Mouse (Mus musculus): ENCODE data around the gene Samd4b. TPM values are rescaled to one million over a fixed set of nuclear protein-coding genes. Genes with fewer than 3 reads are reported as not detected.

Gene Samd4b
- polyA plus RNA-seq, 1 experiment from 2014 or later, result 18.9 TPM

DNA sequence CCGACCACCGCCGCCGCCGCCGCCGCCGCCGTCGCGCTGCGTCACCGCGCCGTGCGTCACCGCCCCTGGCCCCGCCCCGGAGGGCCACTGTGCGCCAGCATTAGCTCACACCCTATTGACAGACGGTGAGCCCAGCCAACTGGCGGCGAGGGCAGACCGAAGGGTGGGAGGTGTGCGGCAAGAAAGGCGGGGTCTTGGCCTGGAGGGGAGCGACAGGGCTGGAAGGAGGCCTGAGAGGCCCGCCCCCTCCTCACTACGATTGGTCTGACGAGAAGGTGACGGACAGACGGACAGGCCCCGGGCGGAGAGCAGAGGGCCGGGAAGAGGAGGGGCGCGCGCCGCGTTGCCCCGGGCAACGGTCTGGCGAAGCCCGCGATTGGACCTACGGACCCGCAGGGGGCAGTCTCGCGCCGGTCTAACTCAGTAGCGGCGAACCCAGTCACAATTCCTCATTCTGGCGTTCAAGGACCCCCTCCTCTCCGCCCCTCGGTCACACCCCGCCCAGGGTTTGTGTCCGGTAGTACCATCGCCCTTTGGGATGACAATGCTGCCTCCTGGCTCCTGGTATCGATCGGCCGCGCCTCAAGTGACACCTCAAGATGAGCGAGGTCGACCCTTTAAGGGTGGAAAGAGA is 161.6 kb downstream of the Samd4b start:
- no peaks in the 10 kb centered on the region for H3K9me3 ChIP-seq
- no peaks in the 10 kb centered on the region for H3K27me3 ChIP-seq (replicated peaks)
- peak overlapping the region; percentile 90 for H3K4me3 ChIP-seq (replicated peaks)
- peak; percentile 99 for ATAC-seq
- under 1% methylated on average over 52 of the region's 64 CpGs for WGBS
- H3K36me3 ChIP-seq, result peaks cover under 1% of the 10 kb centered on the region; the same call in 1 of the 2 replicates
- H3K27ac ChIP-seq, result peak overlapping the region; percentile 45
- peaks cover 29% of the 10 kb centered on the region for H3K4me1 ChIP-seq (replicated peaks)
- H3K9ac ChIP-seq, result peak overlapping the region; percentile 91
- peak overlapping the region; percentile 86 for H3K4me2 ChIP-seq (replicated peaks)

DNA sequence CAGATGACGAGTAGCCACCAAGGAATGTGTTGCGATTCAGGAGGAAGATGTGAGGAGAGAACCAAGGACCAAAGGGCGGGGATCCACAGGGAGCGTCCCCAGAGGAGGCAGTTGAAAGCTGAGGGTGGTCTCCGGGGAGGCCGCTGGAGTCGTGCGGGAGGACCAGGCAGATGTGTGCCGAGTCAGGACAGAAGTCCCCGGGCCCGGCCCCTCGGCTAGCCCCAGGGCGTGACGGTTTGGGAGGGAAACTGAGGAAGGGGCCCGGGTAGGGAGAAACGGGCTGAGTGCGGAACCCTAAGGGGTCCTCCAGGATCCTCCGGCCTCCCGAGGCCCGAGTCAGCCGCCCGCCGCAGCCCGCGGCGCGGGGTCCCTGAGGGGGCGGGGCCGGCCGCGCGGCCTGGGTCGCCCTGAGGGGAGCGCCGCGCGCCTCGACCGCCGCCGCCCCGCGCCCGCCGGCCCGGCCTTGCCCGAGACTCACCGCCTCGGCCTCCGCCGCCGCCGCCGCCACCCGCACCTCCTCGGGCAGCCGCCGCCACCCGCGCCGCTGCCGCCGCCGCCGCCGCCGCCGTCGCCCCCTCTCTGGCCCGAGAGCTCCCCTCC is 162.2 kb downstream of the Samd4b start:
- H3K27ac ChIP-seq, result no peak overlapping the region
- 0% methylated on average over 41 of the region's 70 CpGs for WGBS
- ATAC-seq, result peak; percentile 47
- H3K4me3 ChIP-seq (replicated peaks), result peak overlapping the region; percentile 90
- H3K9me3 ChIP-seq, result no peaks in the 10 kb centered on the region
- H3K4me2 ChIP-seq (replicated peaks), result peak overlapping the region; percentile 86
- peaks cover 3% of the 10 kb centered on the region; the same call in 1 of the 2 replicates for H3K36me3 ChIP-seq
- H3K9ac ChIP-seq, result peak overlapping the region; percentile 91
- H3K27me3 ChIP-seq (replicated peaks), result no peaks in the 10 kb centered on the region
- peaks cover 29% of the 10 kb centered on the region for H3K4me1 ChIP-seq (replicated peaks)

DNA sequence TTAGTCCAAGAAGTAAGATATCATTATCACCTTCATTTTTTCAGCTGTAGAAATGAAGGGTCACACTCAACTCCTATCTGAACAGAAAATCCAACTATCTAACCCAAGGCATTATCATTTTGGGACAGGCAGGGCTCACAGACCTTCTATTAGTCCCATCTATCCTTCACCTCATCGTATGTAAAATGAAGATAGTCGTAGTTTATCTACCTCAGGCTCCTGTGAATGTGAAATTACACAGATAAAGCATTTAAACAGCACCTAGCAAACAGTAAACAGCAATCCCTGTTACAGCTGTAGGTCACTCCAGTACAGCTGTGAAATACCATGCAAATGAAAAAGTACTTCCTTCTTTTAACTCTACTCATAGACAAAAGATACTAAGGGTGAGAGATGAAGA is 165.7 kb downstream of the Samd4b start:
- ATAC-seq, result no peak
- H3K27ac ChIP-seq, result no peak overlapping the region
- peaks cover 3% of the 10 kb centered on the region; the same call in 1 of the 2 replicates for H3K36me3 ChIP-seq
- H3K9me3 ChIP-seq, result no peaks in the 10 kb centered on the region
- no peak overlapping the region for H3K9ac ChIP-seq
- no peak overlapping the region for H3K4me3 ChIP-seq (replicated peaks)
- WGBS, result 88% methylated on average over 2 of the region's 2 CpGs
- no peak overlapping the region for H3K4me2 ChIP-seq (replicated peaks)
- H3K27me3 ChIP-seq (replicated peaks), result no peaks in the 10 kb centered on the region
- H3K4me1 ChIP-seq (replicated peaks), result peaks cover 27% of the 10 kb centered on the region

DNA sequence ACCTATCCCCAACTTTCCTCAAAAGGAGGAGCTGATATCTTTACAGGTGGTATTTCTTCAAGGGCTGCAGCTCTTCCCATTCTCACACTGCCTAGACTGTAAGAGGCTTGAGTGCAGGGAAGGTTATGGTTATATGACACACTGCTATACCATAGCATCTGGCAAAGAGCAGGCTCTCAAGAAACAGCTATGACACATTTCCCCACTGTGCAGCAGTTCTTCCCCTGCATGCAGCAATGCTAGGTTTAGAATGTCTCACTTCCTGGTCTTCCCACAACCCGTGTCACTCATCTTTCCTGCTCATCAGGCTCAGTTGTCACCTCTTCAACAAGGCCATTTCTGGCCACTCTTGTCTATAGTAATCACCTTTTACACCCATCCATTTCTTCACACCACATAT is 167.4 kb downstream of the Samd4b start:
- Histone ChIP-seq H3K27me3 (replicated peaks) (no peaks in the 10 kb centered on the region), H3K4me1 (replicated peaks) (peaks cover 24% of the 10 kb centered on the region), H3K4me3 (replicated peaks) (no peak overlapping the region), H3K27ac (no peak overlapping the region), H3K4me2 (replicated peaks) (no peak overlapping the region), H3K36me3 (peaks cover 3% of the 10 kb centered on the region; the same call in 1 of the 2 replicates), H3K9me3 (no peaks in the 10 kb centered on the region), H3K9ac (no peak overlapping the region)
- ATAC-seq, result no peak
- 71% methylated on average over 1 of the region's 1 CpGs for WGBS

DNA sequence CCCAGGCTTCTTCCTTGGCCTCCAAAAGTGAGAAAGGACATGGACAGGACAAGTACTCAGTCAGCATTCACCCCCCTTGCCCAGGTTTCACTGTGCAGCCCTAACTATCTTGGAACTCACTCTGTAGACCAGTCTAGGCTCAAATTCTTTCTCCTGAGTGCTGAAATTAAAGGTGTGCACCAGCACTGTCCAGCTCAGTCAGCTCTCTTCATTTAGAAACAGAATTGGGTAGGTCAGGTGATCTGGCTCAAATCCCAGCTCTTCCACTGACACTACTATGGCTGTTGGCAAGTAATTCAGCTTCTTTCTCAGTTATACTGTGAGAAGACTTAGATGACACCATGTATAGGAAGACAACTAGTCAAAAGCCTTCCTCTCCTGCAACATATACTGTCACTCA is 170.2 kb downstream of the Samd4b start:
- ATAC-seq, result no peak
- H3K27me3 ChIP-seq (replicated peaks), result no peaks in the 10 kb centered on the region
- 0 out of 2 replicates have a peak, but pooled peaks cover 4% of the 10 kb centered on the region for H3K4me1 ChIP-seq (replicated peaks)
- no peak overlapping the region for H3K4me2 ChIP-seq (replicated peaks)
- H3K9ac ChIP-seq, result no peak overlapping the region
- H3K27ac ChIP-seq, result no peak overlapping the region
- peaks cover 11% of the 10 kb centered on the region for H3K36me3 ChIP-seq
- no peak overlapping the region for H3K4me3 ChIP-seq (replicated peaks)
- no peaks in the 10 kb centered on the region for H3K9me3 ChIP-seq

DNA sequence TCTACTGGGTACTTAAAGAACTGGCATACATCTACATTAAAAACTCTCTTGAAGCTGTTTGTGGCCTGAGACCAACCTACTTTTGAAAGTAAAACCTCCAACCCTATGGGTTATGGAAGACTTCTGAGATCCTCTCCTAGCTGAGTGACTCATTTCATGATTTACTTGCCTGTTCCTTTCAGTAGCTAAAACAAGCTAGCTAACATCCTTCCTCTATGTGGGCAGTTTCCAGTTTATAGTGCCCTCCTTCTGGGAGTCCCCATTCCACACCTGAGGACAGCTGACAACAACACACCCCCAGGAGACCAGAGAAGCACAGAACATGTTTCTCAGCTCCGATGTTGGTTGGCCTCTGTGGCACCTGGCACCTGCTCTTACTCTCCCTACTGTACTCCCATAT is 174.9 kb downstream of the Samd4b start:
- Histone ChIP-seq H3K4me3 (replicated peaks) (no peak overlapping the region), H3K36me3 (peaks cover 24% of the 10 kb centered on the region), H3K9me3 (no peaks in the 10 kb centered on the region), H3K27ac (no peak overlapping the region), H3K27me3 (replicated peaks) (no peaks in the 10 kb centered on the region), H3K9ac (no peak overlapping the region), H3K4me2 (replicated peaks) (no peak overlapping the region), H3K4me1 (replicated peaks) (no peaks in the 10 kb centered on the region)
- ATAC-seq, result no peak
- 90% methylated on average over 1 of the region's 1 CpGs for WGBS

DNA sequence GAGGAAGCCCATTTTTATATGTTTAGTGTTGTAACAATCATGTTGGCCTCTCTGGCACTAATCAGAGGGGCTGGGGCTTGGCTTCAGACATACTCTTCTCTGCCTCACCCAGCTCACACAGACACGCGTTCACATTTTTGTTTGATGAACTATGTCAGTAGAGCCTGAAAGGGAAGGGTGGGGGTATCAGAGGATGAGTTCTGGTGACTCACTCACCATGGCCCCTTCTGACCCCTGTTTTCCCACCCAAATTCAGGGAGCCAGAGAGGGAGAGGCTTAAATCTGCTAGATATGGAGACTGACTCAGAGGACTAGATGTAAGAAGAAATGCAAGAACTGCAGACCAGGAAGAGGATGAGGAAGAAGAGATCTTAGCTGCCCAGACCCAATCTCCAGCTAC is 178.5 kb downstream of the Samd4b start:
- Histone ChIP-seq H3K4me2 (replicated peaks) (no peak overlapping the region), H3K27me3 (replicated peaks) (no peaks in the 10 kb centered on the region), H3K4me3 (replicated peaks) (no peak overlapping the region), H3K4me1 (replicated peaks) (no peaks in the 10 kb centered on the region), H3K9ac (no peak overlapping the region), H3K36me3 (peaks cover 30% of the 10 kb centered on the region), H3K9me3 (no peaks in the 10 kb centered on the region), H3K27ac (no peak overlapping the region)
- ATAC-seq, result no peak
- WGBS, result 87% methylated on average over 2 of the region's 2 CpGs

DNA sequence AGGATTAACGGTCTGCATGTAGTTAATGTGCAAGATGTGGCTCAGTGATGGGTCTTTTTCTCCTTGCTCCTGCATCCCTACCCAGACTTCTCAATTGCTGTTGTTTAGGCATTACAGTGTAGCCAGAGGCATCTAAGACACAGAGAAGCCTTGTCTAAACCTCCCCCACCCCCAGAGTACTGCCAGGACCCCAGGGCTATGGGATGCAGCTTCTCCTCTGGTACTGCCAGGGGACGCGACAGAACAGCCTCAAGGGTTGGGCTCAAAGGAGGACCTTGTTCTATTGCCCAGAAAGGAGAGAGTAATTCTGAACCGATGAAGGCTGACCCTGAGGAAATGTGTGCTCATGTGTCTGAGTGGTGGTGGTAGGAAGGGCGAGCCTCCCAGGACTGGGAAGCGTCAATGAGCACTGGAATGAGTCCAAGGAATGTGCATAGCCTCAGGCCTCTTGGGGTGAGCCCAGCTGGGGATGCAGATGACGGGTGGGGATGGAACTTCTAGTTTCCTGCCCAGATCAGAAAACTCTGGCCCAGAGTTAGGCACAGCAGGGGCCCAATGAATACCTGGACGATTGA is 179.8 kb downstream of the Samd4b start:
- Histone ChIP-seq H3K9me3 (no peaks in the 10 kb centered on the region), H3K9ac (no peak overlapping the region), H3K4me2 (replicated peaks) (no peak overlapping the region), H3K4me3 (replicated peaks) (no peak overlapping the region), H3K4me1 (replicated peaks) (no peaks in the 10 kb centered on the region), H3K27me3 (replicated peaks) (no peaks in the 10 kb centered on the region), H3K36me3 (peaks cover 37% of the 10 kb centered on the region), H3K27ac (no peak overlapping the region; the same call in 1 of the 2 replicates)
- WGBS, result 55% methylated on average over 8 of the region's 8 CpGs
- ATAC-seq, result peak; percentile 66

DNA sequence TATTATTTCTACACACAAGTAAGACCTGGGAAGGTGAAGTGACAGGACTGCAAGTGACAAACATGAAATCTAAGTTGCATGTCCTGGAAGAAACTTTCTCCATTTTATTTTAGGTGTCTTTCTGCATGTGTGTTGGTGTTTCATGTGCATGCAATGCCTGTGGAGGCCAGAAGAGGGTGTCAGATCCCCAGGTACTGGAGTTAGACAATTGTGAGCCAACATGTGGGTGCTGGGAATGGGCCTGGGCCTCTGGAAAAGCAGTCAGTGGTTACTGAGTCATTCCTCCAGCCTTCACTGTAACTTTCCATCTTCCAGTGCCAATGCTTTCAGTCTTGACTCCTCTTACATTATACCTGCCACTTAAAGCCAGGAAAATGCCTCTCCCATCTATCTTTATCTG is 180.6 kb downstream of the Samd4b start:
- no peak overlapping the region for H3K9ac ChIP-seq
- no peak overlapping the region for H3K4me3 ChIP-seq (replicated peaks)
- H3K9me3 ChIP-seq, result no peaks in the 10 kb centered on the region
- H3K36me3 ChIP-seq, result peaks cover 31% of the 10 kb centered on the region
- H3K27ac ChIP-seq, result no peak overlapping the region
- no peaks in the 10 kb centered on the region for H3K27me3 ChIP-seq (replicated peaks)
- H3K4me1 ChIP-seq (replicated peaks), result no peaks in the 10 kb centered on the region
- no peak overlapping the region for H3K4me2 ChIP-seq (replicated peaks)
- no peak for ATAC-seq

DNA sequence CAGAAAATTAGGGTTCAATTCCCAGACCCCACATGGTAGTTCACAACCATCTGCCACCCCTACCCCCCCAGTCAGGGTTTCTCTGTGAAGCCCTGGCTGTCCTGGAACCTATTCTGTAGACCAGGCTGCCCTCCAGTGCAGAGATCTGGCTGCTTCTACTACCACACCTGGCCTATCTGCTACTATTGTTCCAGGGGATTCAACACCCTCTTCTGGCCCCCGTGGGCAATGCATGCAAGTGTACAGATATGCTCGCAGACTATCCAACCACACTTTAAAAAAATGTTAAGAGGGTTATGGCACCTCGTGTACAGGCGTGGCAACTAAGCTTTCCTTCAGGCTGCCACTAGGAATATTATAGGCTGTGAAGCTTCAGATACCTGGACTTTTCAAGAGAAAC is 185.1 kb downstream of the Samd4b start:
- no peak overlapping the region for H3K9ac ChIP-seq
- H3K36me3 ChIP-seq, result peaks cover 31% of the 10 kb centered on the region
- no peaks in the 10 kb centered on the region for H3K9me3 ChIP-seq
- H3K27ac ChIP-seq, result no peak overlapping the region
- ATAC-seq, result no peak
- 77% methylated on average over 4 of the region's 4 CpGs for WGBS
- no peak overlapping the region for H3K4me2 ChIP-seq (replicated peaks)
- H3K4me1 ChIP-seq (replicated peaks), result 0 out of 2 replicates have a peak, but pooled peaks cover 8% of the 10 kb centered on the region
- H3K27me3 ChIP-seq (replicated peaks), result no peaks in the 10 kb centered on the region
- H3K4me3 ChIP-seq (replicated peaks), result no peak overlapping the region

DNA sequence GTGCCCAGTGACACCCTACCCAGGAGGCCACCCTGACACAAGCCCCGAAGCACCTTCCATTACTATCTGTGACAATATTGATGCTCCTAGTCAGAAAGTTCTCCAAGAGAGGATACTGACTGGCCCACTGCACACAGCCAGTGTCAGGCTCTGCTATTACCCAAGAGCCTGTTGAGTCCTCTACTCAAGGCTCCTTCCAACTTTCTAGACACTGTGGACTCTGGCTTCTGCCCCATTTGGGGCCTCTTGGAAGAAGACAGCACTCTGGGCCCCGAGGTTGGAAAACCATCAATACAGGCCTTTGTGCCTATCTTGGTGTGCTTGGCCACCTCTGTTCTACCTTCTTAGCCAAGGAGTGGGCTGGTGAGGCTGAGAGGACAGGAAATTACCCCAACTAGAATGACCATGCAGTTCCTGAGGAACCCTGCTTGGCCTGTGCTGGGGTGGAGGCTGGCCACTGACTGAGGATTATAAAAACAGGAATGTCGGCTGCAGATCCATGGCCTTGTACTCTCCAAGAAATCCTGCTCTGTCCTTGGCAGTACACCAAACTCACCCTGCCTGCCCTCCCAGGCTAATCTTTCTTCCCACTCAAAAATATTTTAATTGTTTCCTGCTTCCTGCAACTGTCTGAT is 187.0 kb downstream of the Samd4b start:
- ATAC-seq, result peak; percentile 67; the same call in 1 of the 2 replicates
- no peaks in the 10 kb centered on the region for H3K9me3 ChIP-seq
- no peak overlapping the region; the same call in 1 of the 2 replicates for H3K27ac ChIP-seq
- no peak overlapping the region for H3K4me2 ChIP-seq (replicated peaks)
- H3K9ac ChIP-seq, result no peak overlapping the region
- H3K4me1 ChIP-seq (replicated peaks), result 0 out of 2 replicates have a peak, but pooled peaks cover 8% of the 10 kb centered on the region
- H3K4me3 ChIP-seq (replicated peaks), result no peak overlapping the region
- H3K27me3 ChIP-seq (replicated peaks), result no peaks in the 10 kb centered on the region
- H3K36me3 ChIP-seq, result peaks cover 46% of the 10 kb centered on the region
- 68% methylated on average over 3 of the region's 3 CpGs for WGBS

DNA sequence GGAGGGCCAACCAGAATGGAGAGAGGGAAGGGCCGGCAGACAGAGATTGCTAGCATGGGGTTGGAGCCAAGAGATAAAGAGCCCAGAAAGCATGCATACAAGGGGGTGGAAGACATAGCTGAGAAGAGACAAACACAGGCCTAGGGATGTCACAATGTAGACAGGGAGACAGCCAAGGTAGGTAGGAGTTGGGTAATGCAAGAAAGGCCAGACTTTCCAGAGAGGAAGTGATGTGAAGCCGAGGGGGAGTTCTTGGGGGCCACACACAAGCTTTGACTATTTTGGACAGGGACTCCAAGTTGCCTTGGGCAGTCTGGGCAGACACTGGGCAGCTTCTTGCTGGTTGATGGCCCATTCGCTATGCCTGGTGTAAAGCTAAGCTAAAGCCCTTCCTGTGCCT is 196.0 kb downstream of the Samd4b start:
- H3K9me3 ChIP-seq, result no peaks in the 10 kb centered on the region
- no peaks in the 10 kb centered on the region for H3K27me3 ChIP-seq (replicated peaks)
- no peak for ATAC-seq
- H3K4me2 ChIP-seq (replicated peaks), result no peak overlapping the region
- H3K4me1 ChIP-seq (replicated peaks), result no peaks in the 10 kb centered on the region
- peaks cover 59% of the 10 kb centered on the region for H3K36me3 ChIP-seq
- H3K4me3 ChIP-seq (replicated peaks), result no peak overlapping the region
- no peak overlapping the region for H3K27ac ChIP-seq
- no peak overlapping the region for H3K9ac ChIP-seq
- WGBS, result 81% methylated on average over 3 of the region's 3 CpGs
